Mouse (Mus musculus): ENCODE results near the gene Urb1. TPM values are rescaled to one million over a fixed set of nuclear protein-coding genes. Genes with fewer than 3 reads are reported as not detected.

Gene Urb1
- polyA plus RNA-seq, 1 experiment from 2014 or later: 7.5 TPM

DNA sequence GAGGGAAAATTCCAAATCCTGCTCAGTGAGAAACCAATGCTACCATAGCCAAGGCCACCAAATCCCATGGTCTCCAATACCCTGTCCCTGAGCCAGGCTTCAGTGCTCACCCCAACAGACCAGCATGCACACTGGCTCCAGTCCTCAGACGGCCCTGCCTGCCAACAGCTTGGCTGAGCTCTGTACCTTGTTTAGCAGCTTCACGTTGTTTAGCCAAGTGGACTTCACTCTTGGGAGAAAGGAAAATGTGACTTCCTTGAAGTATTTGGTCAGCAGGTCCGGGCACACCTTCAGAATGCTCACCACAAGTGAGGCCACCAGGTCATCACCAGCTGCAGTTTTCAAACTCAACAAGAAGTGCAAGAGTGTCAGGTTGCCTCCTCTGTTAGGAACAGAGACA is 17.7 kb downstream of the Urb1 start:
- H3K27me3 ChIP-seq (ENCODE audit: control insufficient read depth, insufficient read depth, low read depth, low read length): no peaks in the 10 kb centered on the region
- 90% methylated on average over 3 of the region's 3 CpGs for WGBS
- H3K4me2 ChIP-seq (ENCODE audit: low read length): no peak overlapping the region
- no peak for ATAC-seq
- no peak overlapping the region for H3K4me3 ChIP-seq (ENCODE audit: low read depth, low read length)
- H3K9ac ChIP-seq (ENCODE audit: low read depth, low read length): no peak overlapping the region
- H3K27ac ChIP-seq (ENCODE audit: low read length): no peak overlapping the region
- H3K4me1 ChIP-seq (ENCODE audit: control insufficient read depth, insufficient read depth, low read length): no peaks in the 10 kb centered on the region
- H3K36me3 ChIP-seq (ENCODE audit: control insufficient read depth, insufficient read depth, low read length): peaks cover 36% of the 10 kb centered on the region
- no peaks in the 10 kb centered on the region for H3K9me3 ChIP-seq (replicated peaks; ENCODE audit: control insufficient read depth, low read length, poor library complexity, severe bottlenecking)

DNA sequence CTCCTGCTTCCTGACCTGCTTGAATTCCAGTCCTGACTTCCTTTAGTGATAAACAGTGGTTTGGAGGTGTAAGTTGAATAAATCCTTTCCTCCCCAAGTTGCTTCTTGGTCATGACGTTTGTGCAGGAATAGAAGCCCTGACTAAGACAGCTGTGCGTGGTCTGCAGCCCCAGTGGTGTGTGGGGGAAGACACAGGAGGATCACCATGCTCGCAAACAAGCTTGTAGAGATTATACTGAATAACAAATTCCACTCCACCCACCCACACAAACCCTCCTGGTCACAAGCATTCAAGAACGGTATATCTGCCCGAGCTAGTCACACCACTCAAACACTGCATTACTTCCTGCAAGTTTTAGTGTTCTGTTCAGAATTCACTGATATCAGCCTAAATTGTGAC is 18.1 kb downstream of the Urb1 start:
- no peak overlapping the region for H3K9ac ChIP-seq (ENCODE audit: low read depth, low read length)
- H3K4me2 ChIP-seq (ENCODE audit: low read length): no peak overlapping the region
- no peak for ATAC-seq
- H3K27me3 ChIP-seq (ENCODE audit: control insufficient read depth, insufficient read depth, low read depth, low read length): no peaks in the 10 kb centered on the region
- H3K36me3 ChIP-seq (ENCODE audit: control insufficient read depth, insufficient read depth, low read length): peaks cover 36% of the 10 kb centered on the region
- 90% methylated on average over 5 of the region's 5 CpGs for WGBS
- H3K27ac ChIP-seq (ENCODE audit: low read length): no peak overlapping the region
- no peaks in the 10 kb centered on the region for H3K4me1 ChIP-seq (ENCODE audit: control insufficient read depth, insufficient read depth, low read length)
- no peaks in the 10 kb centered on the region for H3K9me3 ChIP-seq (replicated peaks; ENCODE audit: control insufficient read depth, low read length, poor library complexity, severe bottlenecking)
- H3K4me3 ChIP-seq (ENCODE audit: low read depth, low read length): no peak overlapping the region

DNA sequence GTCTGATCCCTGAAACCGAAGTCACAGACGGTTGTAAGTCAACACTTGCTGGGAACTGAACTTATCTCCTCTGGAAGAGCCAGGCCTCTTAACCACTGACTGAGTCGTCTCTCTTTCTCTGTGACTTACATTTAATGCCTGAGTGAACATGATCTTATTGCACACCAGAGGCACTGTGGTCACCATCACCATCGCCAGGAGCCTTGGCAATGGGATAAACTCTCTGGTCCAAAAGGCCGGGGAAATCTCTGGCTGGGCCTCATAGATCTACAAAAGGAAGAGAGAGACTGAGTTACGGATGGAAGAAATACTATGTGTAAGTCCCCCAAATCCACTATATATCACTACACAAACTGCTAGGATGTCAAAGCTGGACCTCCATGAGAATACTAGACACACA is 19.3 kb downstream of the Urb1 start:
- Histone ChIP-seq H3K27ac (ENCODE audit: low read length) (no peak overlapping the region), H3K36me3 (ENCODE audit: control insufficient read depth, insufficient read depth, low read length) (peaks cover 33% of the 10 kb centered on the region)

DNA sequence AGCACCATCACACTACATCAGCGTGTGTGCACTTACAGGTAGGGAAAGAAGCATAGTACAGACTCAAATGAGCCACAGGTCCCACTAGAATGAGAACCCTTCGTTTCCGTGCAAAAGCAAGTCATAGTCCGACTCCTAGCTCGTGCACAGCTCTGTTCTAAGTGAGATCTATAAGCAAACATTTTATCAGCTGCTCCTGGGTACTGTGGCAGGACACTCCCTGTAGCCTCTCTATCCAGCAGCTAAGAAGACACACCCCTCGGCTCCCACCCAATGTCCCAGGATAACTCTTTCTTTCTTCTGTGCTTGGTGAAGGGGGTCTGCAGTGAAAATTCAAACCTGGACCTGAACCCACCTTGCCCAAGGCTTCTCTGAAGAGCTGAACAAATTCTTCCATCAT is 21.6 kb downstream of the Urb1 start:
- H3K4me2 ChIP-seq (ENCODE audit: low read length): no peak overlapping the region
- H3K36me3 ChIP-seq (ENCODE audit: control insufficient read depth, insufficient read depth, low read length): peaks cover 48% of the 10 kb centered on the region
- no peaks in the 10 kb centered on the region for H3K4me1 ChIP-seq (ENCODE audit: control insufficient read depth, insufficient read depth, low read length)
- H3K9ac ChIP-seq (ENCODE audit: low read depth, low read length): no peak overlapping the region
- H3K27me3 ChIP-seq (ENCODE audit: control insufficient read depth, insufficient read depth, low read depth, low read length): no peaks in the 10 kb centered on the region
- no peak overlapping the region for H3K4me3 ChIP-seq (ENCODE audit: low read depth, low read length)
- 95% methylated on average over 6 of the region's 6 CpGs for WGBS
- H3K27ac ChIP-seq (ENCODE audit: low read length): no peak overlapping the region
- ATAC-seq: no peak
- H3K9me3 ChIP-seq (replicated peaks; ENCODE audit: control insufficient read depth, low read length, poor library complexity, severe bottlenecking): no peaks in the 10 kb centered on the region

More for the DNA sequence above, 19.3 kb downstream of the Urb1 start:
- WGBS: 88% methylated on average over 6 of the region's 6 CpGs
- no peaks in the 10 kb centered on the region for H3K9me3 ChIP-seq (replicated peaks; ENCODE audit: control insufficient read depth, low read length, poor library complexity, severe bottlenecking)
- no peak overlapping the region for H3K4me3 ChIP-seq (ENCODE audit: low read depth, low read length)
- no peak for ATAC-seq
- no peak overlapping the region for H3K4me2 ChIP-seq (ENCODE audit: low read length)
- H3K9ac ChIP-seq (ENCODE audit: low read depth, low read length): no peak overlapping the region
- no peaks in the 10 kb centered on the region for H3K4me1 ChIP-seq (ENCODE audit: control insufficient read depth, insufficient read depth, low read length)
- H3K27me3 ChIP-seq (ENCODE audit: control insufficient read depth, insufficient read depth, low read depth, low read length): no peaks in the 10 kb centered on the region

DNA sequence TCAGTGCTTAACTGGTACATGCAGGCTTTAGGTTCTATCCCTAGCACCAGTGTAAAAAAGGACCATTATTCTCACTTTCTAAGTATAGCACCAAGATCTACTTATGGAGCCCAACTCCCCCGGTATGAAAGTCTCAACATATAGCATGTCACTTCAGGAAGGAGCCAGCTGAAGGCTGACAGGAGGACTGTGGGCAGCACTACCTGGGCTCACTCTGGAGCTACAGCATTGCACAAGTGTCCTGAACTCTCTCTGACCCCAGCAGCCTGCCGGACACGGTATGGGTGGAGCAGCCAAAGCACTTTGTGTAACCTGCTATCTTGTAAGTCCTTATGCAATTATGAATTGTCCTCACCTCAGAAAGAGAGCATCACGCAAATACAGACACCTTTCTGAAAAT is 25.0 kb downstream of the Urb1 start:
- Histone ChIP-seq H3K27ac (ENCODE audit: low read length) (no peak overlapping the region), H3K4me3 (ENCODE audit: low read depth, low read length) (no peak overlapping the region), H3K4me1 (ENCODE audit: control insufficient read depth, insufficient read depth, low read length) (no peaks in the 10 kb centered on the region), H3K36me3 (ENCODE audit: control insufficient read depth, insufficient read depth, low read length) (peaks cover 42% of the 10 kb centered on the region), H3K4me2 (ENCODE audit: low read length) (no peak overlapping the region), H3K27me3 (ENCODE audit: control insufficient read depth, insufficient read depth, low read depth, low read length) (no peaks in the 10 kb centered on the region), H3K9ac (ENCODE audit: low read depth, low read length) (no peak overlapping the region), H3K9me3 (replicated peaks; ENCODE audit: control insufficient read depth, low read length, poor library complexity, severe bottlenecking) (no peaks in the 10 kb centered on the region)
- WGBS: 97% methylated on average over 4 of the region's 4 CpGs
- no peak for ATAC-seq

DNA sequence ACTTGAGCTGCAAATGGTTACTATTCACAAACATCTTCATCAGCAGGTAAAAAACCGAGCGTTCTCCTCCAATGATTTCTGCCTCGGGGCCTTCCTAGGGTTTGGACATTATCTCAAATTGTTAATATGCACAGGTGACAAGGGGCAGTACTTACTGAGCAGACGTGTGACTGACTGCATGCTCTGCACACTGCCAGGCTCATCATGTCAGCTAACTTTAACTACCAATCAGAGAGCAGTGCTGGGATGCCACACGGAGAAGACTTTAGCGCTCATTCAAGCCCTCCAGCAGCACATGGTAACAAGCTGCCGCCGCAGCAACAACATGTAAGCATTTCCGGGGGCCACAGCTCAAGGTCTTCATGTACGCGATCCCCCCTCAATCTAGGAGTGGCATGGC is 26.9 kb downstream of the Urb1 start:
- Histone ChIP-seq H3K9me3 (replicated peaks; ENCODE audit: control insufficient read depth, low read length, poor library complexity, severe bottlenecking) (no peaks in the 10 kb centered on the region), H3K4me1 (ENCODE audit: control insufficient read depth, insufficient read depth, low read length) (no peaks in the 10 kb centered on the region), H3K36me3 (ENCODE audit: control insufficient read depth, insufficient read depth, low read length) (peaks cover 37% of the 10 kb centered on the region), H3K4me2 (ENCODE audit: low read length) (no peak overlapping the region), H3K27ac (ENCODE audit: low read length) (no peak overlapping the region), H3K4me3 (ENCODE audit: low read depth, low read length) (no peak overlapping the region), H3K27me3 (ENCODE audit: control insufficient read depth, insufficient read depth, low read depth, low read length) (no peaks in the 10 kb centered on the region), H3K9ac (ENCODE audit: low read depth, low read length) (no peak overlapping the region)
- ATAC-seq: no peak
- 93% methylated on average over 11 of the region's 11 CpGs for WGBS

DNA sequence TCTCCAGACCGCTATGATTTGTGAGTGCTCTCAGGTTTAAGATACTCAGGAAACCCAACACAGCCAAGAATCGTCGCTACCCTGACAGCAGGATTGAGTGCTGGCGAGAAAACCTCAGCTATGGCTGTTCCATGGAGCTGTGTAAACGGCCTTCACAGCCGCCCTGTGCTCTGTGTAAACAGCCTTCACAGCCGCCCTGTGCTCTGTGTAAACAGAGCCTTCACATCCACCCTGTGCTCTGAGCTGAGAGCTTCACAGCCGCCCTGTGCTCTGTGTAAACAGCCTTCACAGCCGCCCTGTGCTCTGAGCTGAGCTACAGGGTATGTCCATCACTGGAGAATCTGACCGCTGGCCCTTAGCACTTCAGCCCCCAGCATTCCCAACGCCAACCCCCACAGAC is 30.4 kb downstream of the Urb1 start:
- Histone ChIP-seq H3K4me2 (ENCODE audit: low read length) (no peak overlapping the region), H3K36me3 (ENCODE audit: control insufficient read depth, insufficient read depth, low read length) (peaks cover 22% of the 10 kb centered on the region), H3K9ac (ENCODE audit: low read depth, low read length) (no peak overlapping the region), H3K27me3 (ENCODE audit: control insufficient read depth, insufficient read depth, low read depth, low read length) (no peaks in the 10 kb centered on the region), H3K4me1 (ENCODE audit: control insufficient read depth, insufficient read depth, low read length) (no peaks in the 10 kb centered on the region), H3K9me3 (replicated peaks; ENCODE audit: control insufficient read depth, low read length, poor library complexity, severe bottlenecking) (no peaks in the 10 kb centered on the region), H3K27ac (ENCODE audit: low read length) (no peak overlapping the region), H3K4me3 (ENCODE audit: low read depth, low read length) (no peak overlapping the region)
- ATAC-seq: 0 out of 2 replicates have a peak, but pooled peaks have one; percentile 56
- WGBS: 81% methylated on average over 11 of the region's 11 CpGs

DNA sequence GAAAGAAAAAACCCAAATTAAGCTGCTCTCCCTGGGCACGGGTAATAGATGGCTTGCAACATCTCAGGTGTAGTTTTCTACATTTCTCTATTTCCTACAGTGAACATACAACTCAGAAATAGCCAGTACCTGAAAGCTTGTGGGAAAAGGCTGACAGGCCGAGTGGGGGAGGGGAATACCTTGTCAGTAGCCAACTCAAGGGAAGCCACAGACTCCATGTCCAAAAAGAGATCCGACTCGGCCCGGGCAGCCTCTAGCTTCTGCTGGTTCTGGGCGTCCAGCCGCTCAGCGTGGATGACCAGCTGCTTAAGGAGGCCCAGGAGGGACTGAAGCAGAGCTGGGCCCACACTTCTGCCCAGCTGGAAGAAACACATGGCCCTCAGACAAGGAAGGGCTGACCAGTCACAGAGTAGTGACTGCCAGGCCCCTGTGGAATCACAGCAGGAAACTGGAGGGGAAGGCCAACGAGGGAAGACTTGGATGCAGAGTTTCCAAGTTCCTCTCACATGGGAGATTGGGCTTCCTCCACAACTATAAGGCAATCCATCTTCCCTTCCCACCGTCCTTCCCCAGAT is 34.2 kb downstream of the Urb1 start:
- ATAC-seq: no peak
- 86% methylated on average over 10 of the region's 10 CpGs for WGBS
- Histone ChIP-seq H3K4me3 (ENCODE audit: low read depth, low read length) (no peak overlapping the region), H3K27ac (ENCODE audit: low read length) (no peak overlapping the region), H3K9ac (ENCODE audit: low read depth, low read length) (no peak overlapping the region), H3K4me1 (ENCODE audit: control insufficient read depth, insufficient read depth, low read length) (no peaks in the 10 kb centered on the region), H3K4me2 (ENCODE audit: low read length) (no peak overlapping the region), H3K9me3 (replicated peaks; ENCODE audit: control insufficient read depth, low read length, poor library complexity, severe bottlenecking) (no peaks in the 10 kb centered on the region), H3K36me3 (ENCODE audit: control insufficient read depth, insufficient read depth, low read length) (peaks cover 31% of the 10 kb centered on the region), H3K27me3 (ENCODE audit: control insufficient read depth, insufficient read depth, low read depth, low read length) (no peaks in the 10 kb centered on the region)

DNA sequence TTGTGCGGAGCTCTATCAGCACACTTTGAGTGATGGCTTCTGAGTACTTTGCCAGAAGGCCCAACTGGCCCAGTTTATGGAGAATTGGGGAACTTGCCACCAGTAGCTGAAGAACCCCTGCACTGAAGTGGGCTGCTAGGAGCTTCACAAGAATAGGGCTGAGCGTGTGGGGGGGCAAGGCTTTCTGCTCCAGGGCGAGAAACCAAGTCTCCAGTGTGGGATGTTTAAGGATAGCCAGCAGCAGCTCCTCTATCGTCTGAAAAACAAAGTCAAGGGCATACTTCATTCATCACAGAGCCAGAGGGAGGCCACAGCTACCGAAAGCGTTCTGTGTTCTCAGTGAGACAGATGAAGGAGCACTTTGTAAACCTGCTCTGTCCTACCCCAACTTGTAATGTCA is 35.6 kb downstream of the Urb1 start:
- Histone ChIP-seq H3K27ac (ENCODE audit: low read length) (no peak overlapping the region), H3K4me1 (ENCODE audit: control insufficient read depth, insufficient read depth, low read length) (no peaks in the 10 kb centered on the region), H3K4me3 (ENCODE audit: low read depth, low read length) (no peak overlapping the region), H3K27me3 (ENCODE audit: control insufficient read depth, insufficient read depth, low read depth, low read length) (no peaks in the 10 kb centered on the region), H3K9me3 (replicated peaks; ENCODE audit: control insufficient read depth, low read length, poor library complexity, severe bottlenecking) (no peaks in the 10 kb centered on the region), H3K9ac (ENCODE audit: low read depth, low read length) (no peak overlapping the region), H3K4me2 (ENCODE audit: low read length) (no peak overlapping the region), H3K36me3 (ENCODE audit: control insufficient read depth, insufficient read depth, low read length) (peaks cover 34% of the 10 kb centered on the region)
- ATAC-seq: no peak
- 92% methylated on average over 6 of the region's 6 CpGs for WGBS

All from midbrain, embryonic 16.5 days (tissue).